Mouse (Mus musculus) embryonic facial prominence, embryonic 11.5 days (tissue): Measurements from ENCODE around the gene Igsf21. TPM values are rescaled to one million over a fixed set of nuclear protein-coding genes. Genes with fewer than 3 reads are reported as not detected.

ENCODE experiments used
- ATAC-seq: fragments of 200-750 bp; cut with Nextera tagmentation; replicated peaks from 2 replicates; pipeline ENCODE4 v1.8.0; 2017; ENCODE audit warnings: low read depth; ENCODE audit not compliant: insufficient number of reproducible peaks, low FRiP score, low TSS enrichment
- DNase-seq: peaks from one replicate; pipeline ENCODE4 v3.0.0-alpha.2; 2015; ENCODE audit warnings: low spot score
- H3K27ac ChIP-seq: fragments of 300-500 bp; sonication (generic); replicated peaks from 2 replicates; pipeline ENCODE4 v1.5.1; 2014; ENCODE audit warnings: mild to moderate bottlenecking, low read depth, low read length, control low read depth
- H3K27me3 ChIP-seq: fragments of 300-500 bp; sonication (generic); 2 replicates; pipeline ENCODE4 v1.6.1; 2014; ENCODE audit warnings: mild to moderate bottlenecking, low read length, moderate library complexity, mixed read lengths; ENCODE audit not compliant: control insufficient read depth, insufficient read depth
- H3K36me3 ChIP-seq: fragments of 300-500 bp; sonication (generic); replicated peaks from 2 replicates; pipeline ENCODE4 v1.6.1; 2014; ENCODE audit warnings: low read depth, mild to moderate bottlenecking, low read length, moderate library complexity, mixed read lengths; ENCODE audit not compliant: control insufficient read depth, insufficient read depth
- H3K4me1 ChIP-seq: fragments of 300-500 bp; sonication (generic); 2 replicates; pipeline ENCODE4 v1.6.1; 2014; ENCODE audit warnings: low read length, mixed read lengths; ENCODE audit not compliant: control insufficient read depth, insufficient read depth
- H3K4me2 ChIP-seq: fragments of 300-500 bp; sonication (generic); 2 replicates; pipeline ENCODE4 v1.6.1; 2014; ENCODE audit warnings: low read depth, mild to moderate bottlenecking, control low read depth, low read length, moderate library complexity
- H3K4me3 ChIP-seq: fragments of 300-500 bp; sonication (generic); 2 replicates; pipeline ENCODE4 v1.5.1; 2014; ENCODE audit warnings: low read depth, low read length, control low read depth
- H3K9ac ChIP-seq: fragments of 300-500 bp; sonication (generic); replicated peaks from 2 replicates; pipeline ENCODE4 v1.6.1; 2014; ENCODE audit warnings: mild to moderate bottlenecking, control low read depth, low read length
- H3K9me3 ChIP-seq: fragments of 300-500 bp; sonication (generic); replicated peaks from 2 replicates; pipeline ENCODE4 v1.6.1; 2016; ENCODE audit warnings: mild to moderate bottlenecking, low read length, inconsistent platforms, mixed read lengths; ENCODE audit not compliant: control insufficient read depth
- WGBS: fragments of 180-500 bp; shearing (Covaris S2); extraction: QIAGEN DNeasy Blood & Tissue Kit; methylation state at CpG from one replicate; pipeline ENCODE4 v1.1.7; 2014; 5-methylcytosine and 5-hydroxymethylcytosine counted together
- polyA plus RNA-seq: library from polyadenylated mRNA; unstranded; fragments of >200 nt; fragmentation: Nextera tagmentation; extraction: Ambion mirVana; gene quantifications from 2 replicates; pipeline ENCODE4 v1.2.1, GENCODE M21; 2014

Gene Igsf21
- polyA plus RNA-seq, 1 experiment from 2014 or later = 0.95 TPM

GRCm38 (mm10) chr4:140217934-140218333 is 28.6 kb downstream of the Igsf21 start:
- H3K27ac ChIP-seq = no peak overlapping the region
- H3K9ac ChIP-seq = no peak overlapping the region
- WGBS = 83% methylated on average over 8 of the region's 8 CpGs
- no peak overlapping the region for H3K4me3 ChIP-seq
- no peak for DNase-seq
- H3K36me3 ChIP-seq = no peaks in the 10 kb centered on the region
- H3K27me3 ChIP-seq = no peaks in the 10 kb centered on the region
- no peak overlapping the region for H3K4me2 ChIP-seq
- H3K9me3 ChIP-seq = no peaks in the 10 kb centered on the region
- H3K4me1 ChIP-seq = no peaks in the 10 kb centered on the region; the same call in 1 of the 2 replicates
- ATAC-seq = no peak

DNA sequence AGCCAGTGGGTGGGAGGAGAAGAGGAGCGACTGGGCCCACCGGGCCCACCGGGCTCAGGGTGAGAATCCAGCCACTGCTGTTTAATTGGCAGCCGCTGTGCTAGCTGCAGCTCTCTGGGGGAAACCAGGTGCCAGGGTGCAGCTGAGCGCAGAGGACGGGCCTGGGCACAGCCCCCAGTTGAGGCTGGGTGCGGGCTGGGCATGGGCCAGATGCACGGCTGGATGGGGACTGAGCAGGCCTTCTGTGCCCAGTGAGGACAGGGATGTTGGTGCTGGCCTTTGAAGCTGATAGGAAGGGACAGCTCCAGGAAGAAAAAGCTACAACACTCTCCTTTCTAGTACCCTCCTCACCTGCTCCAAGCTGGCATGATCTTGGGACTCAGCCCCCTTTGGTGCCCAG is 30.5 kb downstream of the Igsf21 start:
- H3K9me3 ChIP-seq = no peaks in the 10 kb centered on the region
- no peak overlapping the region for H3K4me2 ChIP-seq
- WGBS = 90% methylated on average over 8 of the region's 8 CpGs
- no peaks in the 10 kb centered on the region for H3K36me3 ChIP-seq
- no peak overlapping the region for H3K4me3 ChIP-seq
- H3K4me1 ChIP-seq = no peaks in the 10 kb centered on the region; the same call in 1 of the 2 replicates
- no peak overlapping the region for H3K27ac ChIP-seq
- ATAC-seq = no peak
- H3K9ac ChIP-seq = no peak overlapping the region
- DNase-seq = no peak
- H3K27me3 ChIP-seq = no peaks in the 10 kb centered on the region

- no peak for ATAC-seq
- Histone ChIP-seq H3K4me3 (no peak overlapping the region), H3K4me1 (no peaks in the 10 kb centered on the region; the same call in 1 of the 2 replicates), H3K36me3 (no peaks in the 10 kb centered on the region), H3K27me3 (no peaks in the 10 kb centered on the region), H3K27ac (no peak overlapping the region), H3K4me2 (no peak overlapping the region), H3K9me3 (no peaks in the 10 kb centered on the region), H3K9ac (no peak overlapping the region)
- 67% methylated on average over 9 of the region's 9 CpGs for WGBS
- DNase-seq = no peak
Observed at GRCm38 (mm10) chr4:140215205-140215604, 31.4 kb downstream of the Igsf21 start.

- no peaks in the 10 kb centered on the region for H3K9me3 ChIP-seq
- DNase-seq (no peak), ATAC-seq (no peak)
- no peak overlapping the region for H3K4me2 ChIP-seq
- H3K4me3 ChIP-seq = no peak overlapping the region
- H3K27ac ChIP-seq = no peak overlapping the region
- H3K27me3 ChIP-seq = no peaks in the 10 kb centered on the region
- no peaks in the 10 kb centered on the region; the same call in 1 of the 2 replicates for H3K4me1 ChIP-seq
- 31% methylated on average over 14 of the region's 14 CpGs for WGBS
- H3K36me3 ChIP-seq = no peaks in the 10 kb centered on the region
- H3K9ac ChIP-seq = no peak overlapping the region
Observed at GRCm38 (mm10) chr4:140214406-140214805, 32.2 kb downstream of the Igsf21 start.

- 70% methylated on average over 11 of the region's 11 CpGs for WGBS
- DNase-seq = no peak
Observed at GRCm38 (mm10) chr4:140210129-140210890, 36.3 kb downstream of the Igsf21 start.

DNA sequence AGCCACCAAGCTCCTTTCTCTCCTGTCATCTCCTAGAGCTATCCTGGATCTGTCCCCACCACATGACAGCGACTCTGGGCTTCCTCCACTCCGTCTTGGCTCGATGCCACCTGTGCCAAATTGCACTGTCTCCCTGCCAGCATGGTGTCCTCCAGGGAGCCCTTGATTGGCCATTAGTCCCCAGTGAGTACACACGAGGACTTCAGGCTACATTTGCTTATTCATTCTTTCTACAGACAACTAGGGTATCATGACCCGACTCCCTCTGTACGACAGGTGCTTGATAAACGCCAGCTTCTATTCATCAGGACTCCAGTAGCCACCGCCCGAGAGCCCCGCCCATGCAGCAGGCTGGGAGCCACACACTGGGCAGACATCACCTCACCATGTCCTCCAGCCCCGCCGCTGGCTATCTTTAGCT is 40.8 kb downstream of the Igsf21 start:
- Histone ChIP-seq H3K9ac (no peak overlapping the region), H3K36me3 (no peaks in the 10 kb centered on the region), H3K4me3 (no peak overlapping the region), H3K4me1 (no peaks in the 10 kb centered on the region), H3K4me2 (no peak overlapping the region), H3K27me3 (no peaks in the 10 kb centered on the region), H3K27ac (no peak overlapping the region), H3K9me3 (no peaks in the 10 kb centered on the region)
- no peak for ATAC-seq
- DNase-seq = no peak
- WGBS = 76% methylated on average over 12 of the region's 12 CpGs

More at GRCm38 (mm10) chr4:140210129-140210890, 36.3 kb downstream of the Igsf21 start:
- Histone ChIP-seq H3K27me3 (no peaks in the 10 kb centered on the region), H3K27ac (no peak overlapping the region), H3K9me3 (no peaks in the 10 kb centered on the region), H3K9ac (no peak overlapping the region), H3K36me3 (no peaks in the 10 kb centered on the region), H3K4me2 (no peak overlapping the region), H3K4me3 (no peak overlapping the region), H3K4me1 (no peaks in the 10 kb centered on the region)
- ATAC-seq = no peak

GRCm38 (mm10) chr4:140204775-140205174 is 41.8 kb downstream of the Igsf21 start:
- Histone ChIP-seq H3K9me3 (no peaks in the 10 kb centered on the region), H3K27ac (no peak overlapping the region), H3K4me2 (no peak overlapping the region), H3K9ac (no peak overlapping the region), H3K27me3 (no peaks in the 10 kb centered on the region), H3K36me3 (no peaks in the 10 kb centered on the region), H3K4me3 (no peak overlapping the region), H3K4me1 (no peaks in the 10 kb centered on the region)
- no peak for DNase-seq
- no peak for ATAC-seq
- 84% methylated on average over 10 of the region's 10 CpGs for WGBS

GRCm38 (mm10) chr4:140203696-140204272 is 42.8 kb downstream of the Igsf21 start:
- 84% methylated on average over 12 of the region's 12 CpGs for WGBS
- ATAC-seq (no peak), DNase-seq (no peak)
- H3K4me2 ChIP-seq = no peak overlapping the region
- no peaks in the 10 kb centered on the region for H3K9me3 ChIP-seq
- H3K4me1 ChIP-seq = no peaks in the 10 kb centered on the region
- no peak overlapping the region for H3K4me3 ChIP-seq
- H3K27me3 ChIP-seq = no peaks in the 10 kb centered on the region
- H3K27ac ChIP-seq = no peak overlapping the region
- no peaks in the 10 kb centered on the region for H3K36me3 ChIP-seq
- no peak overlapping the region for H3K9ac ChIP-seq
